Mouse (Mus musculus): ENCODE measurements at regions not wholly inside any gene's neighbourhood (a gene's known extent, or its start where the extent isn't known, plus 50 kb on each side); places are given as distances from the start of the nearest gene placed in this dataset.

DNA sequence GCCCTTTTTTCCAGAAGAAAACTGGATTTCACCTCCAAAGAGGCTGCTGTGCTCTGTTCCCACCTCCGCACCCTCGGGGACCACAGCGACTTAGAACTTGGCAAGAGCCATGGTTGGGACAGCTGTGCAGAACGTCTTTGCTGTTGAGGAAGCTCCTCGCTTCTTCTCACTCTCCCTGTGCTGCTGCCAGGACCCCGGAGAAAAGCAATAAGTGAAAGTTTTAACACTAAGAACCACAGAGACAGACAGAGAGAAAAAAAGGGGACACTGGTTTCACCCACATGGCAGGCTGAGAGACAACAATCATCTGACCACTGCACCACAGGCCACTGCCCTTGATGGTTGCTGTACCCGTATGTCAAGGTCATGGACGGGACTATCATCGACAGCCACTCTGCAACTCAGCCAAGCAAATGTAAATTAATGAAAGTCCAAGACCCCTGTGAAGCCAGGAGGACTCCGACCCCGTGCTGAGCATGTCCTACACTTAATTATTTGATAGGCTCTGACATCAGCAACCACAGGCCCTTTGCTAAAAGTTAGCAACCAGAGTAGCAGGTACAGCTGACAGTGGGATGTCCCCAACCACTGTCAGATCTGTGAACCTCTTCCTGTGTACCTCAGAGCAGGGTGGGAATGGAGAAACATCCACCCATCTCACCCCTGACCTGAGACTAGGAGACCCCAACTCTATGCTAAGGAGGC, 253.9 kb downstream of the Bcl11b start:
- WGBS, result 77% methylated on average over 11 of the region's 11 CpGs
- no peak overlapping the region for H3K27ac ChIP-seq (ENCODE audit: insufficient read depth, low read length)
- no peak for TF ChIP-seq POLR2A (IDR thresholded peaks at IDR 0.05; ENCODE audit: low read depth, low read length)
- no peak for TF ChIP-seq CTCF (IDR thresholded peaks at IDR 0.05; ENCODE audit: extremely low read depth, insufficient read depth, insufficient read length, insufficient replicate concordance)

DNA sequence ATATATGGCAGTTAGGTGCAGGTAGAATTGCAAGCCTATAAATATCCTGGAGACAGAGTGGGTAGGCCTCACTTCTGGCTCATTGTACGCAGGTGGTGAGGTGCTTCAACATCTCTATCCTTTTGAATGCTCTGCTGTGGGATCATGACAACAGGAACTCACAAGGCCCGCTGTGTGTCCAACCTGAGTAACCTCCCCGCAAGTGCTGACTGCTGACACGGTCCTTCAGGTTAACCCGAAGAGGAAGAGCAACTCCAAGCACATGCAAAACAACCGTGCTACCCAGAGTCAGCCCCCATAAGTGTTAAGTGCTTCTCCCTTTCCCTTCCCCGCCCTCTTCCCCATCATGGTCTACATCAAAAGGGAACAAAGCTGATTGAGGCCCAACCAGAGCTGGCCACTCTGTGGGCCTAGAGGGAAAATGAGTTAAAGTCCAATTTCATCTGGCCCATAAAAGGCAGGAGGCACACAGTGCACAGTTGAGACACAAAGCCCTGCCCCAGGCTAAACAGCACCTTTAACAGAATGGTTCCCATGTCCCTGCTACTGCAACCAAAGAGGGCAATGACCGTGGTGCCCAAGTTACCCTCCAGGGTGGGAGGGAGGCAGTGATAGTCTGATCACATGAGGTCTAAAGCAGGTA, 253.0 kb downstream of the Bcl11b start:
- 67% methylated on average over 8 of the region's 8 CpGs for WGBS
- Histone ChIP-seq H3K27ac (ENCODE audit: insufficient read depth, low read length) (no peak overlapping the region), H3K27me3 (ENCODE audit: control insufficient read depth, insufficient read depth, low read length) (no peaks in the 10 kb centered on the region), H3K4me3 (ENCODE audit: extremely low read depth, insufficient read depth, insufficient read length) (no peak overlapping the region), H3K36me3 (ENCODE audit: control insufficient read depth, insufficient read depth, low read length) (no peaks in the 10 kb centered on the region), H3K4me1 (ENCODE audit: control insufficient read depth, insufficient read depth, insufficient read length) (no peaks in the 10 kb centered on the region)
- TF ChIP-seq CTCF (IDR thresholded peaks at IDR 0.05; ENCODE audit: extremely low read depth, insufficient read depth, insufficient read length, insufficient replicate concordance) (no peak), POLR2A (IDR thresholded peaks at IDR 0.05; ENCODE audit: low read depth, low read length) (no peak)
- no peak for DNase-seq (ENCODE audit: low read depth in 1 of 2, low spot score in 2 of 2)

More for the DNA sequence above, 253.9 kb downstream of the Bcl11b start:
- no peaks in the 10 kb centered on the region for H3K4me1 ChIP-seq (ENCODE audit: control insufficient read depth, insufficient read depth, insufficient read length)
- no peaks in the 10 kb centered on the region for H3K36me3 ChIP-seq (ENCODE audit: control insufficient read depth, insufficient read depth, low read length)
- DNase-seq (ENCODE audit: low read depth in 1 of 2, low spot score in 2 of 2), result no peak
- no peak overlapping the region for H3K4me3 ChIP-seq (ENCODE audit: extremely low read depth, insufficient read depth, insufficient read length)
- no peaks in the 10 kb centered on the region for H3K27me3 ChIP-seq (ENCODE audit: control insufficient read depth, insufficient read depth, low read length)

DNA sequence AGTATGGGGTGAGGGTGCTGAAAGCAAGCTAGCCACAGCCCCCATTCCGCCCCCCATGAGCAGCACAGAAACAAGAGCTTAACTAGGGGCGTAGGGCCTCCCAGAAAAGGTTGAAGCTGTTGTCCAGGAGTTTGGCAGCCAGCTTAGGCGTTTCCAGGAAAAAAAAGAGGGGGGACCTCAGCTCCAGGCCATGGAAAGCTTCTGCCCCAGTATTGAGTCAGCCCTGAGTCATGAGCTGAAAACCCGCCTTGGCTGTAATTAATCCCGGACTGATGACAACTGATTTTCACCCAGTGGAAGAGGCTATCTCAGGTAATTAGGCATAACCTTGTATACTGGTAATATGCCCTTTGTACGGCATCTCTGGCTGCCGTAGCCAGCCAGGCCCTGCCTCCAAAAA, 251.3 kb downstream of the Bcl11b start:
- H3K27ac ChIP-seq (ENCODE audit: insufficient read depth, low read length), result no peak overlapping the region
- no peak overlapping the region for H3K4me3 ChIP-seq (ENCODE audit: extremely low read depth, insufficient read depth, insufficient read length)
- H3K27me3 ChIP-seq (ENCODE audit: control insufficient read depth, insufficient read depth, low read length), result no peaks in the 10 kb centered on the region
- WGBS, result 71% methylated on average over 7 of the region's 7 CpGs
- no peak for TF ChIP-seq POLR2A (IDR thresholded peaks at IDR 0.05; ENCODE audit: low read depth, low read length)
- no peak for TF ChIP-seq CTCF (IDR thresholded peaks at IDR 0.05; ENCODE audit: extremely low read depth, insufficient read depth, insufficient read length, insufficient replicate concordance)
- no peaks in the 10 kb centered on the region for H3K4me1 ChIP-seq (ENCODE audit: control insufficient read depth, insufficient read depth, insufficient read length)
- no peaks in the 10 kb centered on the region for H3K36me3 ChIP-seq (ENCODE audit: control insufficient read depth, insufficient read depth, low read length)
- no peak for DNase-seq (ENCODE audit: low read depth in 1 of 2, low spot score in 2 of 2)

DNA sequence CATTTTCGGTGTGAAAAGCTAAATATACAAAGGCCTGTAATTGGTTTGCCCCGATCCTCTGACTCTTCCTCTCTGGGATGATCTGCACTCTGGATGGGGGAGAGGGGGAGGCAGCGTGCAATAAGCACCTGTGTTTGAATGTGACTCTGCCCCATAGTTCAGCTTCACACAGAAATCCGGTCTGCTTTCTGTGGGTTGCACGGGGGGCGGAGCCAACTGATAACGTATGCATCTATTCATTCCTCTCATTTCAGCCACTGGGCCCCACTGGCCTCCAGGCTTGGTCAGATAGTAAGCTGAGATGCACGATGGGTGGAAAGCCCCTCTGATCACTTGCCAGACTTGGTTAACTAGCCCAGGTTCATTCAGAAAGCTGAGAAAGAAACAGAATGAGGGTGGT, 250.8 kb downstream of the Bcl11b start:
- no peak for DNase-seq (ENCODE audit: low read depth in 1 of 2, low spot score in 2 of 2)
- Histone ChIP-seq H3K4me1 (ENCODE audit: control insufficient read depth, insufficient read depth, insufficient read length) (no peaks in the 10 kb centered on the region), H3K27ac (ENCODE audit: insufficient read depth, low read length) (no peak overlapping the region), H3K36me3 (ENCODE audit: control insufficient read depth, insufficient read depth, low read length) (no peaks in the 10 kb centered on the region), H3K27me3 (ENCODE audit: control insufficient read depth, insufficient read depth, low read length) (no peaks in the 10 kb centered on the region), H3K4me3 (ENCODE audit: extremely low read depth, insufficient read depth, insufficient read length) (no peak overlapping the region)
- no peak for TF ChIP-seq CTCF (IDR thresholded peaks at IDR 0.05; ENCODE audit: extremely low read depth, insufficient read depth, insufficient read length, insufficient replicate concordance)
- no peak for TF ChIP-seq POLR2A (IDR thresholded peaks at IDR 0.05; ENCODE audit: low read depth, low read length)
- 37% methylated on average over 8 of the region's 8 CpGs for WGBS

DNA sequence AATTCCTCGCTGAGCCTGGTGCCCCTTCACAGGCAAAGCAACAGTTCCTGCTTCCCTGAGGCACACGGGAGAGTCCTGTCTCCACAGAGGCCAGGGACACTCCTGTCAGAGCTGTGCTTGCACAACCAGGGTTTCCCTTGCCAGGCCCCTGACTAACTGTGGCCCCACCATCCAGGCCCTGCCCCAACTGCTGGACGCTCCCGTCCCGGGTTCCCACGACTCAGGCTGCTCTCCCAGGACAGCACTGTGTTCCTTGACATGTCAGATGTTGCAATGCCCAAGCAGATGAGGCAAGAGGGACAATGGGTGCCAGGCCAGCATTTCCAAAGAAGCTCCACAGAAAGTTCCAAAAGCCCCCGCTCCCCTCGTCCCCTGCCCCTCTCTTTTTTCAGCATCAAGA, 250.4 kb downstream of the Bcl11b start:
- TF ChIP-seq CTCF (IDR thresholded peaks at IDR 0.05; ENCODE audit: extremely low read depth, insufficient read depth, insufficient read length, insufficient replicate concordance), result no peak
- no peak for TF ChIP-seq POLR2A (IDR thresholded peaks at IDR 0.05; ENCODE audit: low read depth, low read length)
- Histone ChIP-seq H3K36me3 (ENCODE audit: control insufficient read depth, insufficient read depth, low read length) (no peaks in the 10 kb centered on the region), H3K27me3 (ENCODE audit: control insufficient read depth, insufficient read depth, low read length) (no peaks in the 10 kb centered on the region), H3K4me1 (ENCODE audit: control insufficient read depth, insufficient read depth, insufficient read length) (no peaks in the 10 kb centered on the region), H3K4me3 (ENCODE audit: extremely low read depth, insufficient read depth, insufficient read length) (no peak overlapping the region), H3K27ac (ENCODE audit: insufficient read depth, low read length) (no peak overlapping the region)
- DNase-seq (ENCODE audit: low read depth in 1 of 2, low spot score in 2 of 2), result no peak
- 62% methylated on average over 8 of the region's 8 CpGs for WGBS

DNA sequence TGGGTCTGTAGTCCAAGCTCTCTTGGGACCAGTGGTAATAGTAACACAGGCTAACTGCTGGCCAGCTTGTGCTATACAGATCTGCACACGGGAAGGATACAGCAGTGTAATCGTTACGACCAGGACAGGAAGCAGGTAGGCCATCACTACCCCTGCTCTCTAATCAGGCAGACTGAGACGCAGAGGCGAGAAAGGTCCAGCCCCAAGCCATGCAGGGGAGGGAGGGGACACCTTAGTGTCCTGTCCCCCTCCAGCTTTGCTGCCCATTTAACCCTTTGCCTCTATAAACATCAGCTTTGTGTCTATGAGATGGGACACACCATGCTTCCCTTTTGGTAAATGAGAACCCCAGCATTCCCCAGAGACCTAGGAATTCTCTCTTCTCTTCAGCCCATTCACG, 249.9 kb downstream of the Bcl11b start:
- 63% methylated on average over 6 of the region's 6 CpGs for WGBS
- H3K4me3 ChIP-seq (ENCODE audit: extremely low read depth, insufficient read depth, insufficient read length), result no peak overlapping the region
- H3K27me3 ChIP-seq (ENCODE audit: control insufficient read depth, insufficient read depth, low read length), result no peaks in the 10 kb centered on the region
- no peaks in the 10 kb centered on the region for H3K36me3 ChIP-seq (ENCODE audit: control insufficient read depth, insufficient read depth, low read length)
- no peak for DNase-seq (ENCODE audit: low read depth in 1 of 2, low spot score in 2 of 2)
- no peaks in the 10 kb centered on the region for H3K4me1 ChIP-seq (ENCODE audit: control insufficient read depth, insufficient read depth, insufficient read length)
- no peak overlapping the region for H3K27ac ChIP-seq (ENCODE audit: insufficient read depth, low read length)
- TF ChIP-seq POLR2A (IDR thresholded peaks at IDR 0.05; ENCODE audit: low read depth, low read length), result no peak
- no peak for TF ChIP-seq CTCF (IDR thresholded peaks at IDR 0.05; ENCODE audit: extremely low read depth, insufficient read depth, insufficient read length, insufficient replicate concordance)

DNA sequence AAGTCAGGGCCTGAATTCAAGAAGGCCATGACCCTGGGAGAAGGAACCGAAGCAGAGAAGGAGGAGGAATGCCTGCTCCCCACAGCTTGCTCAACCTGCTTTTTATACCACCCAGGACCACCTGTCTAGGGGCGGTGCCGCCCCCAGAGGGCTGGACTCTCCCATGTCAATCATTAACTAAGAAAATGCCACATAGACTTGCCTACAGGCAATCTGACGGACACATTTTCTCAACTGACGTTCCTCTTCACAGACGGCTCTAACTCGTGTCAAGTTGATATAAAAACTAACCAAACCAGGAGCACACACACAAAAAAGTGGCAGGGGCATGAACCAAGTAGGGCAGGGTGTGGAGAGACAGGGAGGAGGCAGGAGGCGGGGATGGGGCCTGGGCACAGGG, 248.5 kb downstream of the Bcl11b start:
- Histone ChIP-seq H3K4me3 (ENCODE audit: extremely low read depth, insufficient read depth, insufficient read length) (no peak overlapping the region), H3K27me3 (ENCODE audit: control insufficient read depth, insufficient read depth, low read length) (no peaks in the 10 kb centered on the region), H3K27ac (ENCODE audit: insufficient read depth, low read length) (no peak overlapping the region), H3K4me1 (ENCODE audit: control insufficient read depth, insufficient read depth, insufficient read length) (no peaks in the 10 kb centered on the region), H3K36me3 (ENCODE audit: control insufficient read depth, insufficient read depth, low read length) (no peaks in the 10 kb centered on the region)
- TF ChIP-seq POLR2A (IDR thresholded peaks at IDR 0.05; ENCODE audit: low read depth, low read length), result no peak
- no peak for TF ChIP-seq CTCF (IDR thresholded peaks at IDR 0.05; ENCODE audit: extremely low read depth, insufficient read depth, insufficient read length, insufficient replicate concordance)
- 81% methylated on average over 8 of the region's 8 CpGs for WGBS
- no peak for DNase-seq (ENCODE audit: low read depth in 1 of 2, low spot score in 2 of 2)
